Mouse (Mus musculus) erythroblast, embryonic 14.5 days (primary cell): Measurements from ENCODE around the gene Etnk2. TPM values are rescaled to one million over a fixed set of nuclear protein-coding genes. Genes with fewer than 3 reads are reported as not detected.

Source experiments
- H3K27me3 ChIP-seq: 2 replicates; pipeline ENCODE4 v1.6.1; 2012; ENCODE audit warnings: inconsistent platforms; ENCODE audit not compliant: control insufficient read depth
- H3K36me3 ChIP-seq: 2 replicates; pipeline ENCODE4 v1.6.1; 2012; ENCODE audit warnings: mild to moderate bottlenecking, inconsistent platforms; ENCODE audit not compliant: control insufficient read depth
- H3K4me1 ChIP-seq: 2 replicates; pipeline ENCODE4 v1.6.1; 2012; ENCODE audit warnings: inconsistent platforms; ENCODE audit not compliant: control insufficient read depth
- H3K4me3 ChIP-seq: replicated peaks from 2 replicates; pipeline ENCODE3; 2012; ENCODE audit warnings: moderate library complexity, mild to moderate bottlenecking, inconsistent platforms
- H3K9me3 ChIP-seq: 2 replicates; pipeline ENCODE4 v1.6.1; 2012; ENCODE audit warnings: low read length, inconsistent platforms, mixed read lengths; ENCODE audit not compliant: control insufficient read depth
- GATA1 ChIP-seq: IDR thresholded peaks from 2 replicates; pipeline ENCODE4 v1.6.1; 2012; ENCODE audit warnings: low read length, inconsistent platforms, mixed read lengths
- TAL1 ChIP-seq: IDR thresholded peaks from 3 replicates; pipeline ENCODE4 v1.6.1; 2012; ENCODE audit warnings: low read length, inconsistent platforms, mixed read lengths
- polyA plus RNA-seq: library from polyadenylated mRNA; stranded (reverse); fragments of >175 nt; gene quantifications from 2 replicates; pipeline ENCODE4 v1.2.3, GENCODE M21; 2012

The Etnk2 gene
- polyA plus RNA-seq, result 0.05 TPM in 1 of 2 replicates, not detected in the other

- Histone ChIP-seq H3K27me3 (peaks cover 42% of the 10 kb centered on the region), H3K9me3 (no peaks in the 10 kb centered on the region), H3K36me3 (no peaks in the 10 kb centered on the region), H3K4me3 (peak within 1 kb of the TSS; percentile 54), H3K4me1 (peaks cover 9% of the 10 kb centered on the region)
- TF ChIP-seq TAL1, result no peak
These were observed at the start of gene Etnk2 for GRCm38 (mm10) chr1:133363276-133364021. Etnk2 (plus strand) TSS chr1:133363572.

DNA sequence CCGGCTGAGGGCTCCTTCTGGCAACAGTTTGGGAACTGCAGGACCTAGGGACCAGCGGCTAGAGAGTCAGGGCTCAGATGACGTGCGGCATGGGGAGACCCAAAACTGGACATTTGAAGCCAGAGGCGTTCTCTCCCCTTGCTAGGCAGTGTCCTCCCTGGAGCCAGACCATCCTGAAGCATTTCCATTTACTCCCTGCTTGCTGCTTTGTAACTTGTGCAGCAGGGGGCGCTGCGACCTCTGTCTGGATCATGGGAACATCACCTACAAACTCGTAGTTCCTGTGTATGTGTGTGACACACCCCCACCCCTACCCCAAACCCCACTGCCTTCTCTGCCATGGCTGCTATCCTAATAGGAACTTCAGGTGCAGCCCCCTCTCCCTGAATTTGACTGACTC, 49.0 kb upstream of the Etnk2 start:
- no peaks in the 10 kb centered on the region for H3K36me3 ChIP-seq
- no peak for TF ChIP-seq TAL1
- TF ChIP-seq GATA1, result no peak
- H3K4me1 ChIP-seq, result no peaks in the 10 kb centered on the region; the same call in 1 of the 2 replicates
- H3K27me3 ChIP-seq, result no peaks in the 10 kb centered on the region; the same call in 1 of the 2 replicates
- no peak overlapping the region for H3K4me3 ChIP-seq
- H3K9me3 ChIP-seq, result peaks cover 12% of the 10 kb centered on the region

DNA sequence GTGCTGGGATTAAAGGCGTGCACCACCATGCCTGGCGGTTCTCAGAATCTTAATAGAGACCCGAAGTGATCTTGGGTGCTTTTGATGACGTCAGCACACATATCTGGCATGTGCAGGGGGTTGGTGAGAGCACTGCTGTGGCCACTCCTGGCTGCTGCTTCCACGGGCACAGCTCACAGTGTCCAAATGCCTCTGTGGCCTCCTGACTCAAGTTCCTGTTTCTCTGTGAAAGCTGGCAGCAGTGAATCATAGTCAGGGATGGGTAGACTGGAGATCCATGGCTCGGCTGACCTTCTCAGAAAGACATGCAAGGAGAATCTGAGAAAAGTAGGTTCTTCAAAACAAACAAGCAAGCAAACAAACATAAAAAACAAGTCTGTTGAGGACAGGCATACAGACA, 47.6 kb upstream of the Etnk2 start:
- Histone ChIP-seq H3K36me3 (no peaks in the 10 kb centered on the region; the same call in 1 of the 2 replicates), H3K27me3 (no peaks in the 10 kb centered on the region; the same call in 1 of the 2 replicates), H3K4me1 (no peaks in the 10 kb centered on the region; the same call in 1 of the 2 replicates), H3K9me3 (peaks cover 18% of the 10 kb centered on the region), H3K4me3 (no peak overlapping the region)
- TF ChIP-seq GATA1 (no peak), TAL1 (no peak)

- no peak for TF ChIP-seq GATA1
- Histone ChIP-seq H3K36me3 (no peaks in the 10 kb centered on the region; the same call in 1 of the 2 replicates), H3K4me3 (no peak overlapping the region), H3K27me3 (no peaks in the 10 kb centered on the region; the same call in 1 of the 2 replicates), H3K4me1 (no peaks in the 10 kb centered on the region; the same call in 1 of the 2 replicates), H3K9me3 (peaks cover 18% of the 10 kb centered on the region)
These were observed 46.8 kb upstream of the Etnk2 start for GRCm38 (mm10) chr1:133316577-133316976.

DNA sequence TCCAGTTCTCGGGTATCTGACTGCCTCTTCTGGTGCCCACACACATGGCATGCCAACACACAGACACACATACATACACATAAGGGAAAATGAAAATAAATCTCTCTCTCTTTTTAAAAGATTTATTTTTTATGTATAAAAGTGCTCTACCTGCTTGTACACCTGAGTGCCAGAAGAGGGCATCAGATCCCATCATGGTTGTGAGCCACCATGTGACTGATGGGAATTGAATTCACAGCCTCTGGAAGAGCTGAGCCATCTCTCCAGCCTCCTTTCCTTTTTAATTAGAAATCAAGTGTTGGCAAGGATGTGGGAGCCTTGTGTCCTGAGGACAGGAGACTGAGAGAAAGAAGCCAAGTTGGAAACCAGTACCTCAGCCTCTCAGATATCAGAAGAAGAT, 46.2 kb upstream of the Etnk2 start:
- Histone ChIP-seq H3K27me3 (no peaks in the 10 kb centered on the region; the same call in 1 of the 2 replicates), H3K4me3 (no peak overlapping the region), H3K4me1 (no peaks in the 10 kb centered on the region), H3K36me3 (no peaks in the 10 kb centered on the region; the same call in 1 of the 2 replicates), H3K9me3 (peaks cover 18% of the 10 kb centered on the region)
- no peak for TF ChIP-seq GATA1
- TF ChIP-seq TAL1, result no peak

DNA sequence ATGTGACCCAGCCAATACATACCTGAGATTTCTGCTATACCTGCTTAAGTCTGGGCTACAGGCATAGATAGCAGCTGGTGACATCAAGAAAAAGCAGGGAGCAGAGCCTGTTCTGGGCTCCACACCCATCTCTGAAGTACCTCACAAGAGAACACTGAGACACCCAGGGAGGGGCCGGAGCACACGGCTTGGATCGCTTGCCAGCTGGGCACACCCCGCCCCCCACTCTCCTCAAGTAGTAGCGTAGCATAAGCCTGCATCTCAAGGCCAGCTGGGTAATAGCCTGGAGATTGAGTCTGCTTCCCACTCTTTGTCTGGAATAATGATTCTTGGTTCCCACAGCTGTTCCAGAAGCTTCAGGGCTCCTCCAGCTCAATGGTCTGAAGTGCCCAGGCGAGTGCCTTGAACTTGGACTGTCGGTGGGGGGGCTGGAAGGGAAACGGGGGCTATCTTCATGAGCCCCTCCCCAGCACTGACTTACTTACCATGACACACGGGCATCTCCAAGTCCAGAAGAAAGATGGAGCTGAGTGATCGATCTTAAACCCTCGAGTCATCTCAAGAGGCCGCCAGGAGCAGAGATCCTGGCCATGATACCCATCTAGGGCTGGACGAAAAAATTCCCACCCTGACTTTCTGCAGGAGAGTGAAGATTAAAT, 42.0 kb upstream of the Etnk2 start, which contains the start of gene Kiss1:
Gene Kiss1 (plus strand): TSS at position 609 of the 659 bp plus-strand sequence.
- Histone ChIP-seq H3K9me3 (peaks cover 18% of the 10 kb centered on the region), H3K27me3 (no peaks in the 10 kb centered on the region), H3K4me1 (no peaks in the 10 kb centered on the region), H3K36me3 (no peaks in the 10 kb centered on the region; the same call in 1 of the 2 replicates), H3K4me3 (no peak within 1 kb of the TSS)
- TF ChIP-seq GATA1 (no peak), TAL1 (no peak)

GRCm38 (mm10) chr1:133323333-133323732, 40.0 kb upstream of the Etnk2 start:
- Histone ChIP-seq H3K9me3 (peaks cover 15% of the 10 kb centered on the region), H3K27me3 (peaks cover 4% of the 10 kb centered on the region), H3K4me1 (no peaks in the 10 kb centered on the region), H3K4me3 (no peak overlapping the region), H3K36me3 (no peaks in the 10 kb centered on the region; the same call in 1 of the 2 replicates)
- TF ChIP-seq TAL1, result no peak
- no peak for TF ChIP-seq GATA1

DNA sequence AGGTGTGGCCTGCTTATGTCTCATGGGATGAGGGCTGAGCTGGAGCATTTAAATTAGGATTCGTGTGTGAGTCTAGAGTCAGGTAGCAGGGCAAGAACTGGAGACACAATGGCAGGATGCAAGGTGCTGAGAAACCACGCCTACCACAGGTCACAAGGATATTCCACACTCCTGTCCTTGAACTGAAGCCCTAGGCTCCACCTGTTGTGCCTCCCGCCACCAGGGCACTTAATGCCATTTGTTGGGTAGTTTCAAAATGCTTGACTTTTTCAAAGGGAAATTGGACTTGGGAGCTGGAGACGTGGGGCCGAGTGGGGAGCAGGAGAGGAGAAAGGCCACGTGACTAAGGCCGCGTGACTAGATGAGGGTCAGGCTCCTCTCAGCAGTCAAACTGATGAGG, 37.4 kb upstream of the Etnk2 start:
- Histone ChIP-seq H3K4me3 (no peak overlapping the region), H3K4me1 (no peaks in the 10 kb centered on the region), H3K27me3 (peaks cover 23% of the 10 kb centered on the region), H3K9me3 (no peaks in the 10 kb centered on the region), H3K36me3 (no peaks in the 10 kb centered on the region)
- TF ChIP-seq GATA1 (no peak), TAL1 (no peak)

DNA sequence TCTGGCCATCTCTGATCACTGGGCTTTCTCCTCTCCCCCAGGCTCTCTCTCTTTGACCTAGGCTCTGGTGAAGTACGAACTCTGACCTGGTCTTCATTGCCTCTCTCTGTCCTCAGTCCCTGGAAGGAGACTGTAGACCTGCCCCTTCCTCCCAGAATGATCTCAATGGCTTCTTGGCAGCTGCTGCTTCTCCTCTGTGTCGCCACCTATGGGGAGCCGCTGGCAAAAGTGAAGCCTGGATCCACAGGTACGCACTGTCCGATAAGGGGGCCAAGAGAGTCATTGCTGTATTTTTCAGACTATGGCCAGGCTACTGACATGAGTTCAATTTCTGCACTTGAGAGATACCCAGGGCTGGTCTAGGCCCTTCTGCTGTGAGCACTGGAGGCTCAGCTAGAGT, 36.3 kb upstream of the Etnk2 start:
- TF ChIP-seq TAL1 (no peak), GATA1 (no peak)
- H3K9me3 ChIP-seq, result no peaks in the 10 kb centered on the region
- H3K4me1 ChIP-seq, result no peaks in the 10 kb centered on the region
- H3K36me3 ChIP-seq, result no peaks in the 10 kb centered on the region
- H3K4me3 ChIP-seq, result no peak overlapping the region
- H3K27me3 ChIP-seq, result peaks cover 27% of the 10 kb centered on the region

- H3K36me3 ChIP-seq, result no peaks in the 10 kb centered on the region
- TF ChIP-seq GATA1 (no peak), TAL1 (no peak)
- H3K27me3 ChIP-seq, result peaks cover 27% of the 10 kb centered on the region
- no peaks in the 10 kb centered on the region for H3K4me1 ChIP-seq
- H3K4me3 ChIP-seq, result no peak overlapping the region
- no peaks in the 10 kb centered on the region for H3K9me3 ChIP-seq
These were observed 35.0 kb upstream of the Etnk2 start for GRCm38 (mm10) chr1:133328299-133328795.
